Mouse (Mus musculus) heart, postnatal 0 days (tissue): ENCODE results near the gene Galnt14.

Experiments
- CTCF ChIP-seq: IDR thresholded peaks from 2 replicates; pipeline ENCODE4 v1.5.1; 2016; ENCODE audit warnings: antibody characterized with exemption, control low read depth, low read depth
- EP300 ChIP-seq: IDR thresholded peaks from 2 replicates; pipeline ENCODE4 v1.6.1; 2016; ENCODE audit warnings: antibody characterized with exemption, low read depth

DNA sequence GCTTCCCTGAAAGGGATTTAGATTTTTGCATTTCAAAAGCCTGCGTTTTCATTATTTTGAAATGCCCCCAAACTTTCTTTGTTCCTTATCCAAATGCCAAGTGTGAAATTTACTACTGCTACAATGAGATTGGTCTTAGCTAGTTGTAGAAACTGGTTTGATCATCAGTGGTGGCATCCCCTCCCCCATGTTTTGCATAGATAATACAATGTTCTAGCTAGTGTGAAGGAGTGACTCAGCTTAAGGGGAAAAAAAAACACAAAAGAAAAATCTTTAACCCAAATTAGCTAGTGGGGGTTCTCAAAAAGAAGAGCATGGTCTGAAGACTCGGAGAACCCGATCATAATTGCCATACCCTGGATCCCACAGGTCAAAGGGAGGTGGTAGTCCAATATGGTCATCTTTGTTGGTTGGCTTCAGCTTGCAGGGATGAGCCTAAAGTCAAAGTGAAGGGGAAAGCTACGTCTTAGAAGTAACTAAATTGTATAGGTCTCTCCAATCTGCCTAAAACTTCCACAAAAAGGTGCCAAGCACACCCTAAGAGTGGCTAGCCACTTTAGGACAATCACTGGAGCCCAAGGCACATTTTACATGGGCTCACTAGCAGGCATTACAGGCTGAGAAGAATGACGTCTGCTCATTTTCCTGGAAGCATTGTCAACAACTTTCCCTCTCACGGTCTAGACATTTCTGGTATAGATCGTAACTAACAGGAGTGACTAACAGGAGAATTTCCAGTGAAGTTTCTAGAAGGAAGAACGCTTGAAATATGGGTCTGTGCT is 4.4 kb upstream of the Galnt14 start:
- no peak for TF ChIP-seq EP300
- TF ChIP-seq CTCF, result no peak
